Mouse (Mus musculus): Measurements from ENCODE around the gene 1700008P02Rik. TPM values are rescaled to one million over a fixed set of nuclear protein-coding genes. Genes with fewer than 3 reads are reported as not detected.
"Not testable (repeated sequence)": the region's sequence is repeated elsewhere in the genome, so short reads cannot be mapped to it uniquely, and the experiment has no call there.

Gene 1700008P02Rik
- not detected for total RNA-seq (2021)
- long read RNA-seq, experiment 1, result 0 reads
- long read RNA-seq, experiment 2, result 0 reads

DNA sequence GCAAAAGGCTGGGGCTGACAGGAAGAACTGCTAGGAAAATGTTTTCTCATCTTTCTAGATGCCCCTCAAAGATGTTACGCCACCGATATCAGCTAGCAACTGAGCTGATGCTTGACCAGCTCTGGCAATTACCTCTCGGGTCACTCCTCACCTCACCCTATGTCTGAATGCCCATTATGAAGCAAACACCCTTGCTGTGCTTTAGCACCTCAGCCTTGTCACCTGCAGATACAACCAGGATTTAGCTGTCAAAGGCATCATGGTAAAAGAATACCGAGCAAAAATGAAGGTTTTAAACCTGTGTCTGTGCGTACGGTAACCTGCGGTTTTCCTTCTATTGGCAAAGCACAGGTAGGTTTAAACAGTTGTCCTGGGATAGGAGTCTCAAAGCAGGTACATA lies at the start of gene 1700008P02Rik:
1700008P02Rik (minus strand) TSS at position 101 of the 400 bp plus-strand sequence.
- no peak for DNase-seq (ENCODE audit: low spot score in 2 of 2)
- intact Hi-C loops (cut with DNase I), result no loop called here

DNA sequence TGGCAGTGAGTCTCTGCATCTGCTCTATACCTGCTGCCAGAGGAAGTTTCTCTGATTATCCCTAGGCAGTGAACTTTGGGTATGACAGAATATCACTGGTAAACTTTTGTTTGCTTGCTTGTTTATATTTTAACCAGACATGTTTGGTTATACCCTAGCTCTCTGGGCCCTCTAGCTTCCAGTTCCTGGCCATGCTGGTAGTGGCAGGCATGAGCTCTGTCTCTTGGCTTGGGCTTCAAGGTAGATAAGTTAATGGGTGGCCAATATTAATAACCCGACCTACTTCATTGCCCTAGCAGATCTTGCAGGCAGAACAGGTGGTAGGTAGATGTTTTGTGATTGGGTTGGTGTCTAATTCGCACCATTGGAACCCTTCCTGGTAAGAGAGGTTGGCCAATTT lies 29.2 kb upstream of the 1700008P02Rik start:
- no peak for DNase-seq (ENCODE audit: low spot score in 2 of 2)
- intact Hi-C loops (cut with DNase I), result no loop called here

- intact Hi-C loops (cut with DNase I); DNase-seq (ENCODE audit: low spot score in 2 of 2): not testable (repeated sequence)
These were observed 17.9 kb upstream of the 1700008P02Rik start for GRCm38 (mm10) chr3:6638151-6638550.

DNA sequence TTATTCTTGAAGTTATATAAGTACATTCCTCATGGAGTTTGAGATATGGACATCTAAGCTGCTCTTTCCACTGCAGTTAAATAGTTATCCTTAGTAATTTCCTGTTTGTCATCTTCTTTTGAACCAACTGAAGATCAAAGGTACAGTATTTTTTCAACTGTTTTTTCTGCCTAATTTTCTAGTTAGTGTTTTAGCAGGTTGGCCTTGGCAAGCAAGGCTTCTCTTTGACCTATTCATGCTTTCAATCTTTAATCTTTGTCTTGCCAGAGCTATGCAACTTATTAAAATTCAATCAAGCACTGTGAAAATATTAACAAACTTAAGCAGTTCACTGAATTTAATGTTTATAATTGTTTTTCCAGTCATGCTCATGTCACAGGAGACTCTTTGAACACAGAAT lies 14.0 kb upstream of the 1700008P02Rik start:
- DNase-seq (ENCODE audit: low spot score in 2 of 2), result no peak
- intact Hi-C loops (cut with DNase I), result no loop called here

DNA sequence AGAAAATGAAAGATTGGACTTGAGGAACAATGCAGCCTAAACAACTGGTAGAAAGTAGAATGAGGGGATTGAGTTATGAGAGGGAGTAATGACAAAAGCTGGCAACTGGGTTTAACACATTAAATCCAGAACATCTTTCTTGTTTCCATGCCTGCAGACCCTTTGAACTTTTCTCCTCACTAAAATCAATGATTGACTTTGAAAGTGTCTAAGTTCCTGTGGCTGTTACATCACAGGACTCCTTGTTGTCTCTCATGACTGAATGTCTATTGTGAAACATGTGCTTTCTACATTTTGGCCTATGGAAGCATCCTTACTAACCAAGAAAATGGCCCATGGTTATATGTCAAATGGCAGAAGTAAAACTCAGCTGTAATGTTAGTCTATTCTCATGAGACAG lies 2.4 kb downstream of the 1700008P02Rik start:
- DNase-seq (ENCODE audit: low spot score in 2 of 2), result no peak
- intact Hi-C loops (cut with DNase I), result no loop called here

Measured in left cerebral cortex, postnatal 14 days (tissue).